Mouse (Mus musculus): ENCODE results near the gene Rora.

DNA sequence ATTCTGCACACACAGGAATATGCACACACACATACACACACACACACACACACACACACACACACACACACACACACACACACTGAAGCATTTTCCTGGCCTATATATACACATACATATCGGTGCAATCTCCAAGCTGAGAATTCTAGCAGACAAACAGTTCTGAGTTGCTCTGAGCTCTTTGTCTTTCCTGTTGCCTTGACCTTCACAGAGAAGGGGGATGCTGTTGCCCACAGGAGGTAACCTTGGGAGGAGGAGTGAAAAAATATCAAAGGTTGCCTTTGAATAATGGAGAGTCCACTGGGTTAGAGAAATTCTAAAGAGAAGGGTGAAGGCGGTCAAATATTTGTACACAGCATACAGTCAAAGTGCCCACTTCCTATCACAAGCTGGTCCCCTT lies 360.6 kb downstream of the Rora start:
- TF ChIP-seq POLR2A (IDR thresholded peaks at IDR 0.05; ENCODE audit: control insufficient read depth, extremely low read depth, insufficient read depth, low read length, poor library complexity) (no peak), CTCF (IDR thresholded peaks at IDR 0.05; ENCODE audit: borderline replicate concordance, control insufficient read depth, extremely low read depth, insufficient read depth, low read length, poor library complexity) (no peak)

All from thymus, adult 2 months (tissue).